Mouse (Mus musculus): ENCODE data around the gene RPS10-NUDT3. TPM values are rescaled to one million over a fixed set of nuclear protein-coding genes. Genes with fewer than 3 reads are reported as not detected.
A peak's percentile ranks its signal among the peaks of the same experiment; 100 is the strongest.
"Not testable (repeated sequence)": the region's sequence is repeated elsewhere in the genome, so short reads cannot be mapped to it uniquely, and the experiment has no call there.

The RPS10-NUDT3 gene
- total RNA-seq, 2 experiments from 2014 or later = 1.5 TPM; not detected in 1

DNA sequence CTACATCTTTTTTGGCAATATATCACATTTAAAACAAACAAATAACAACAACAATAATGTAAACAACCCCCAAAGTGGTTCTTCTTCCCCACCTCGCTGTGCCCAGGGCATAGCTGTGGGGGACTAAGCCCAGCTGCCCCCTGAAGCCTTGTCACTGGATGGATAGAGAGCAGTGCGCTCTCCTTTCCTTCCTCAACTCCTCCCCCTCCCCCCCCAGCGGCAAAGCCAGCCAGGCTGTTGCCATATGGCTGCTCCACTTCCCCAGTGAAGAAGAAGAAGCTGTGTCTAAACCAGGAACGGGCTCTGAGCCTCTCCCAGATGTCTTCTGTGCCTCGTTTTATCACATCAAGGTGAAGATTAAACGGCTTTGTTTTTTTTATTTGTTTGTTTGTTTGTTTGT is 8.1 kb upstream of the RPS10-NUDT3 start:
- DNase-seq (ENCODE audit: extremely low spot score in 1 of 2, low spot score in 1 of 2) = no peak

- peak; percentile 57 to 62 for DNase-seq (ENCODE audit: extremely low spot score in 1 of 2, low spot score in 1 of 2)
Measured at GRCm38 (mm10) chr17:27642491-27643062, 7.6 kb upstream of the RPS10-NUDT3 start.

GRCm38 (mm10) chr17:27639851-27640250 is 4.8 kb upstream of the RPS10-NUDT3 start:
- DNase-seq (ENCODE audit: extremely low spot score in 1 of 2, low spot score in 1 of 2) = not testable (repeated sequence)

DNA sequence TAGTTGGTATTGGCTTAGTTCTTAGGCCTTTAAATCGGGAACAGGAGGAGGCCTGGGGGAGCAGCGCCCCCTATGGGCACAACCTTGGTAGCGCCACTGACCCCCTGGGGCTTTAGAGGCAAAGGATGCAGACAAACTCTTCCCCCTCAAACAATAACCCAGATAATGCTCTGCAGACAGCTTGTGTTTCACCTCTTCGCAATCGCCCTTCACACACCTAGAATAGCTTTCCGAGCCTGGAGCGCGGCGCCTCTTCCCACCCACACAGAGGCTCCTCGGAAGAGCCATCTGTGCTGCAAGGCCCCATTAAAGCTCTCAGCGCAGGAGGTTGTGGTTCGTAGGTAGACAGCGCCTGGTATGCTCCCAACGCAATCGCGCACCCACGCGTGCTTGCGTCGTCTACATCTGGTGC is 3.9 kb upstream of the RPS10-NUDT3 start:
- DNase-seq (ENCODE audit: extremely low spot score in 1 of 2, low spot score in 1 of 2) = no peak

DNA sequence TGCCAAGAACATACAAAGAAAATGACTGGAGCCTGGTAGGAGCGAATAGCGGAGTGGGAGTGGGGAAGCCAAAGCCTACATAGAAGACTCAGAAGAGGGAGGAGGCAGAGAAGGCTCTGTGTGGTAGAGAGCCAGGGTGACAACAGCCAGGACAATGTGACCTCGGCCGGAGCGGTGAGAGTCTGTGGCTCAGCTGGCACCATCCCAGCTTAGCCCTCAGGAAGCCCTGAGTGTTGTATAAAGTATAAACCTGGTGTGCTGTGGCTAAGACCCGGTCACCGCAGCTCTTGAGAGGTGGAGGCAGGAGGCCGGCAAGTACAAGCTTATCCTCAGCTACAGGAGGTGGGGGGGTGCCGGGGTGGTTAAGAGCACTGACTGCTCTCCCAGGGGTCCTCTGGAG is 2.3 kb upstream of the RPS10-NUDT3 start:
- DNase-seq (ENCODE audit: extremely low spot score in 1 of 2, low spot score in 1 of 2) = no peak

- DNase-seq (ENCODE audit: extremely low spot score in 1 of 2, low spot score in 1 of 2) = no peak
Measured at GRCm38 (mm10) chr17:27636132-27637020, 1.4 kb upstream of the RPS10-NUDT3 start, which contains the start of gene Rps10. Gene Rps10 (minus strand): TSS chr17:27636669.

GRCm38 (mm10) chr17:27635575-27635903 is 517 bp upstream of the RPS10-NUDT3 start:
- not testable (repeated sequence) for DNase-seq (ENCODE audit: extremely low spot score in 1 of 2, low spot score in 1 of 2)

GRCm38 (mm10) chr17:27629249-27630020 is 5.6 kb downstream of the RPS10-NUDT3 start:
- peak; percentile 62 to 89 for DNase-seq (ENCODE audit: extremely low spot score in 1 of 2, low spot score in 1 of 2)

GRCm38 (mm10) chr17:27628376-27628775 is 6.6 kb downstream of the RPS10-NUDT3 start:
- no peak for DNase-seq (ENCODE audit: extremely low spot score in 1 of 2, low spot score in 1 of 2)

GRCm38 (mm10) chr17:27627451-27627850 is 7.6 kb downstream of the RPS10-NUDT3 start:
- DNase-seq (ENCODE audit: extremely low spot score in 1 of 2, low spot score in 1 of 2) = no peak

DNA sequence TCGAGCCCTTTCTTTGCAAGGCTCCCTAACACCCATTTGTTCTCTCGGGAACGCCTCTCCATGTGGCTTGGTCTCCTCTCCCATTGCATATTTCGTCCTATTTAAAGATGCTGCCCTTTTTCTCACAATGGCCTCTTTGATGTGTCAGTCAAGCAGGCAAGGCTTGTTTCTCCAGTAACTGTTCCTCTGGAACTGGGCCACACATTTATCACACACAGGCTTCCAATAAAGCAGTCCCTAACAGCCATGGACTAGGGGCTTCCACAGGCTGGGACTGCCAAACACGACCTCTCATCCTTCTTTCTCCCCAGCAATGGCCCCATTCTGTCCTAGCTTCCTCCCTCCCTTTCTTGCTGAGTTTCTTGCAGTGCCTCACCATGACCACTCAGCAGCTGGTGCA is 8.3 kb downstream of the RPS10-NUDT3 start:
- no peak for DNase-seq (ENCODE audit: extremely low spot score in 1 of 2, low spot score in 1 of 2)

DNA sequence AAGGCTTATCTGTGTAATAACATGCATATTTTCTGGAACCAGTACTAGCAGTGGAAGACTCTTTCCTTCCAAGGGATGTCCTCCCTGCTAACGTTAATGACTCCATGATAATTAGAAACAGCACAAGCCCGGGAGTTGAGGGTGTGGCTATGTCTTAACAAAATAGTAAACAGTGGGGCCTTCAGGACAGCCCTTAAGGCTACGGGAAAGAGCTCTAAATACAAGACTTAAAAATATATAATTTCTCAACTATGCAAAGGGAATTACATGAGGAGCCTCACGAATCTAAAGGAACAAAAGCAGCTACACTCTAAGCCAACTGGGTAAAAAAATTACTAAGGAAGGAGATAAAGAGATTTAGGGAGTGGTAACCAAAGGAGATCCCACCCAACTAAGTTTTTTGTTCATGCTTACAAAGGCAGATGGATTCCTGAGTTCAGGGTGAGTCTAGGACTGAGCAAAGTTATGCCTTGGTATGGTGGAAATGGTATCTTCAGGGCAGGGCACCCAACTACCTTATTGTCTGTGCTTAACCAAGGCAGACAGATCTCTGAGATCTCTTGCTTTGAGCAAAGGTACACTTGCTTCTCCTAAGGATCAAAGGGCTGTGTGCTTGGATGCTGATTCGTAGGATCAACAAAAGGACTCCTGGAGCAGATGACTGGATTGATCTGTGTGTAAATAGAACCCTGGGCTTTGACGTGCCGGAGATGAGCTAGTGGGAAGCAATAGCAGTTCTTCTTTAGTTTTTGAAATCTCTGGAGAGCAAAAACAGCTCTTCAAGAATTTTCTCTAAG is 9.4 kb downstream of the RPS10-NUDT3 start:
- DNase-seq (ENCODE audit: extremely low spot score in 1 of 2, low spot score in 1 of 2) = no peak

GRCm38 (mm10) chr17:27623360-27624326 is 11.4 kb downstream of the RPS10-NUDT3 start, which contains the start of gene Nudt3:
Gene Nudt3 (minus strand): TSS chr17:27623495.
- DNase-seq (ENCODE audit: extremely low spot score in 1 of 2, low spot score in 1 of 2) = peak; percentile 79 to 88

- peak in 1 of 2 experiments; percentile 42 for DNase-seq (ENCODE audit: extremely low spot score in 1 of 2, low spot score in 1 of 2)
Measured at GRCm38 (mm10) chr17:27622611-27623359, 12.2 kb downstream of the RPS10-NUDT3 start.

- DNase-seq (ENCODE audit: extremely low spot score in 1 of 2, low spot score in 1 of 2) = no peak
Measured at GRCm38 (mm10) chr17:27621705-27622531, 13.1 kb downstream of the RPS10-NUDT3 start.

DNA sequence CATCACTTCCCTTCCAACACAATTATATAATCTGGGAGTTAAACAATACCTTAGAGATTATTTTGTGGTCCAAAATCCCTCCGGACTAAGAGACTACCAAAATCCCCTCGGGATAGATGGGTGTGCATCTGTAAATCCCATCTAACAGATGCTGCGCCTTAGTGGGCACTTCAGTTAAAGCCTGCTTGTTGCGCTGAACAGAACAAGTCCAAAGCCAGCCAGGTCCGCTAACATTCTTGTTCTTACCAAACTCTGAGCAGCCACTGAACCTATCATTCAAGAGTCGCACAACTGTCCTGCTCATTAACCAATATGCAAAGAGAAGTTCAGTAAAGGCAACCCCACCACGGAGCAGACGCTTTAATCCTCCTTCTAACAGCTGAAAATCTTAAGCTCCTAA is 13.9 kb downstream of the RPS10-NUDT3 start:
- no peak for DNase-seq (ENCODE audit: extremely low spot score in 1 of 2, low spot score in 1 of 2)

DNA sequence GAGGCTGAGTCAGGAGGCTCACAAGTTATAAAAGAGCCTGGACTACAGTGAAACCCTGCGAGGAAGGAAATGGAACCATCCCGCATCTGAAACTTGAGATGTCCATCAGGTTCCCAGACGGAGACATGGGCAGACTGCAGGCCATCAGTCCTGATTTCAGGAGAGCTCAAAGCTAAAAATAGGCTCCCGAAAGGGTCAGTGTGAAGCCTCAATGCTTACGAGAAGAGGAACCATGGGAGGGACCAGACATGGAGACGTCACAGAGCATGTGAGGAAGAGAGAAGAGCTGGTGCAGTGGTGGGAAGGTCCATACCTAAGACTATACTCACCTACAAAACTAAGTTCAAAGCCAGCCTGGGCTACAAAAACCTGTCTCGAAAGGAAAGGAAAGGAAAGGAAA is 19.6 kb downstream of the RPS10-NUDT3 start:
- DNase-seq (ENCODE audit: extremely low spot score in 1 of 2, low spot score in 1 of 2) = no peak

Measured in layer of hippocampus, postnatal 25 days (tissue).